Mouse (Mus musculus): Measurements from ENCODE around the gene Acsl6. TPM values are rescaled to one million over a fixed set of nuclear protein-coding genes. Genes with fewer than 3 reads are reported as not detected.

Acsl6 gene
- total RNA-seq (2023), result 0.41 TPM in 1 of 2 replicates, not detected in the other

GRCm38 (mm10) chr11:54303728-54304470, at the start of gene Acsl6:
Acsl6 (plus strand) TSS chr11:54303798.

GRCm38 (mm10) chr11:54267177-54267576, 36.4 kb upstream of the Acsl6 start, which contains the start of gene Il3:
Il3 (minus strand) TSS chr11:54267277.

Other genes with a start within 250 kb of the Acsl6 start
- 0.66 and 1.5 TPM in 2 replicates for gene Pdlim4, start 234.8 kb upstream of the Acsl6 start, total RNA-seq (2023)
- 0.54 TPM in 1 of 2 replicates, not detected in the other for gene P4ha2, start 203.7 kb upstream of the Acsl6 start, total RNA-seq (2023)
- not detected in 2 replicates for gene Csf2, start 54.1 kb upstream of the Acsl6 start, total RNA-seq (2023)
- gene Il3, start 36.5 kb upstream of the Acsl6 start, total RNA-seq (2023), result not detected in 2 replicates
- gene Meikin, start 66.9 kb downstream of the Acsl6 start, total RNA-seq (2023), result not detected in 2 replicates
- 53.3 and 80.3 TPM in 2 replicates for gene Fnip1, start 134.4 kb downstream of the Acsl6 start, total RNA-seq (2023)
- gene Rapgef6, start 219.0 kb downstream of the Acsl6 start, total RNA-seq (2023), result 132 and 211 TPM in 2 replicates